10 mouse cellular contexts compared by ENCODE assay signal in the genomic region with DNA sequence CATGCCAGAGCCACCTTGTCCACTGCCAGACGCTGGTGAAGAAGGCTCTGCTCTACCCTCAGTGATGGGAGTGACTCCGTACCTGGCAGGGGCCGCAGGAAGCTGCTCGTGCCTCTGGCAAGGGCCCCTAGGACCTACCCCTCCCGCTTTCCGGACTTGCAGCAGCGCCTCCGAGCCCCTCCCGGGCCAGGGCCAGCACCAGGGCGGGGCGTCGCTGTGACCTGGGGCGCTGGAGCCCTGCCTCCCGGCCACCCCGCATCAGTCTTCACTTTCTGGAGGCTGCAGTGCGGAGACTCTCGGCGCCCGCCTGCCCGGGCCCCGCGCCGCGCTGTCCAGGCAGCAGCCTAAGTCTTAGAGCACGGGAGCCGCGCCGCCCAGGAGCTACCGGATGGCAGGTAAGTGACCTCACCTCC. TPM values are rescaled to one million over a fixed set of nuclear protein-coding genes. Genes with fewer than 3 reads are reported as not detected.
DNase-seq lines count a peak whose midpoint lies in the region; ATAC-seq lines count a peak whose summit lies in the region.
"Had no signal": no experiment of that assay in that cellular context is flagged by ENCODE, and none has a peak within 500 bp of the region (broad histone marks: within the 10 kb centered on the region; RNA-seq: fewer than 3 reads in every experiment).

No protein-coding gene starts in this region.

- no peak for DNase-seq in heart, postnatal 14 days
- DNase-seq in midbrain, embryonic 14.5 days: peak; percentile 31
- no peak for DNase-seq in ovary, adult 18-20 months (ENCODE audit: low spot score)
- DNase-seq in urinary bladder, postnatal 25 days (ENCODE audit: low spot score): no peak
- no peak for DNase-seq in left cerebral cortex, postnatal 25 days (ENCODE audit: low spot score in 2 of 2)

- H3K9ac ChIP-seq in heart, embryonic 15.5 days: peak overlapping the region; percentile 25; the same call in 1 of the 2 replicates
- H3K9ac ChIP-seq in hindbrain, embryonic 16.5 days (ENCODE audit: low read depth, low read length): peak overlapping the region; percentile 44; the same call in 1 of the 2 replicates
- no peak overlapping the region; the same call in 1 of the 2 replicates for H3K9ac ChIP-seq in midbrain, embryonic 14.5 days (replicated peaks; ENCODE audit: low read length)

- H3K36me3 ChIP-seq in heart, embryonic 15.5 days: no peaks in the 10 kb centered on the region
- no peaks in the 10 kb centered on the region for H3K36me3 ChIP-seq in hindbrain, embryonic 16.5 days (ENCODE audit: control insufficient read depth, insufficient read depth, low read length)
- no peaks in the 10 kb centered on the region for H3K36me3 ChIP-seq in midbrain, embryonic 14.5 days (ENCODE audit: control insufficient read depth, insufficient read depth, low read length)

- peak overlapping the region; percentile 65 for H3K4me2 ChIP-seq in heart, embryonic 15.5 days
- peak overlapping the region; percentile 54 for H3K4me2 ChIP-seq in hindbrain, embryonic 16.5 days (ENCODE audit: low read length)
- H3K4me2 ChIP-seq in midbrain, embryonic 14.5 days (ENCODE audit: low read length): peak overlapping the region; percentile 42

- intact Hi-C loops in heart, postnatal 14 days (cut with DNase I): no loop called here
- intact Hi-C loops in left cerebral cortex, postnatal 25 days (cut with DNase I): no loop called here

- H3K27me3 ChIP-seq in heart, embryonic 15.5 days: peaks cover 39% of the 10 kb centered on the region
- peaks cover 12% of the 10 kb centered on the region for H3K27me3 ChIP-seq in hindbrain, embryonic 16.5 days (replicated peaks; ENCODE audit: control insufficient read depth, insufficient read depth, low read length)
- H3K27me3 ChIP-seq in midbrain, embryonic 14.5 days (ENCODE audit: control insufficient read depth, insufficient read depth, low read length): peaks cover 11% of the 10 kb centered on the region; the same call in 1 of the 2 replicates
- H3K27me3 ChIP-seq: CH12.LX had no signal

- WGBS in heart, embryonic 15.5 days: 4% methylated on average over 29 of the region's 29 CpGs
- WGBS in hindbrain, embryonic 16.5 days: 4% methylated on average over 26 of the region's 29 CpGs
- 9% methylated on average over 26 of the region's 29 CpGs for WGBS in midbrain, embryonic 14.5 days

- no peaks in the 10 kb centered on the region for H3K9me3 ChIP-seq in heart, embryonic 15.5 days (replicated peaks)
- no peaks in the 10 kb centered on the region for H3K9me3 ChIP-seq in hindbrain, embryonic 16.5 days (ENCODE audit: control insufficient read depth, low read length)
- no peaks in the 10 kb centered on the region for H3K9me3 ChIP-seq in midbrain, embryonic 14.5 days (ENCODE audit: control insufficient read depth, low read length)

- peaks cover 10% of the 10 kb centered on the region for H3K4me1 ChIP-seq in heart, embryonic 15.5 days (replicated peaks)
- H3K4me1 ChIP-seq in brown adipose tissue, adult 24 weeks (ENCODE audit: control insufficient read depth, insufficient read depth, insufficient read length, low read length): peaks cover 2% of the 10 kb centered on the region
- H3K4me1 ChIP-seq in hindbrain, embryonic 16.5 days (ENCODE audit: control insufficient read depth, insufficient read depth, low read depth, low read length): peaks cover 6% of the 10 kb centered on the region
- peaks cover 3% of the 10 kb centered on the region; the same call in 1 of the 2 replicates for H3K4me1 ChIP-seq in midbrain, embryonic 14.5 days (ENCODE audit: control insufficient read depth, insufficient read depth, low read length)
- H3K4me1 ChIP-seq: megakaryocyte, embryonic 14.5 days had no signal

- ATAC-seq in heart, embryonic 15.5 days (replicated peaks; ENCODE audit: insufficient number of reproducible peaks, insufficient read depth, low FRiP score, low read depth): no peak
- no peak for ATAC-seq in hindbrain, embryonic 16.5 days
- ATAC-seq in midbrain, embryonic 14.5 days (ENCODE audit: low FRiP score, low TSS enrichment): no peak

- H3K4me3 ChIP-seq in heart, embryonic 15.5 days: peak overlapping the region; percentile 41
- 0 out of 2 replicates have a peak overlapping the region, but pooled peaks have one; percentile 14 for H3K4me3 ChIP-seq in brown adipose tissue, adult 24 weeks (ENCODE audit: insufficient read depth, low read depth, low read length)
- peak overlapping the region; percentile 29 for H3K4me3 ChIP-seq in hindbrain, embryonic 16.5 days (ENCODE audit: low read length)
- 0 out of 2 replicates have a peak overlapping the region, but pooled peaks have one; percentile 15 for H3K4me3 ChIP-seq in midbrain, embryonic 14.5 days (replicated peaks; ENCODE audit: low read depth, low read length)
- H3K4me3 ChIP-seq: megakaryocyte, embryonic 14.5 days had no signal

- H3K27ac ChIP-seq in heart, embryonic 15.5 days: no peak overlapping the region
- no peak overlapping the region for H3K27ac ChIP-seq in brown adipose tissue, adult 24 weeks (replicated peaks; ENCODE audit: low read depth, low read length)
- no peak overlapping the region for H3K27ac ChIP-seq in hindbrain, embryonic 16.5 days (ENCODE audit: low read depth, low read length)
- no peak overlapping the region for H3K27ac ChIP-seq in midbrain, embryonic 14.5 days (replicated peaks; ENCODE audit: low read depth, low read length)

RNA-seq across cellular contexts. Expression of a gene that starts 0.4 kb away (rescaled TPM):
- polyA plus RNA-seq in heart, embryonic 15.5 days (2015; fragmentation: Nextera tagmentation; extraction: Ambion mirVana): 0.35 and 0.77 TPM in 2 replicates
- 1 to 10 TPM in 1 of 2 experiments, under 1 TPM in 1; 0.63 to 1.2 TPM for total RNA-seq in heart, postnatal 14 days (2021)
- 0.29 TPM in 1 of 2 replicates, not detected in the other for polyA plus RNA-seq in brown adipose tissue, adult 24 weeks (2012; ENCODE audit: insufficient read depth, insufficient read length, missing spikeins)
- 0.91 and 1.6 TPM in 2 replicates for polyA plus RNA-seq in hindbrain, embryonic 16.5 days (2015; fragmentation: Nextera tagmentation; extraction: Ambion mirVana)
- 0.28 and 0.42 TPM in 2 replicates for polyA plus RNA-seq in midbrain, embryonic 14.5 days (2014; fragmentation: Nextera tagmentation; extraction: Ambion mirVana)
- total RNA-seq in left cerebral cortex, postnatal 25 days (2021): under 1 TPM; 0.71 to 0.96 TPM
- total RNA-seq: CH12.LX had no signal

RNA-seq across cellular contexts. Expression of a gene that starts 18.3 kb away (rescaled TPM):
- 0.10 and 0.11 TPM in 2 replicates for polyA plus RNA-seq in heart, embryonic 15.5 days (2015; fragmentation: Nextera tagmentation; extraction: Ambion mirVana)
- total RNA-seq in heart, postnatal 14 days (2021): under 1 TPM; 0.07 TPM
- 0.12 and 1.2 TPM in 2 replicates for polyA plus RNA-seq in brown adipose tissue, adult 24 weeks (2012; ENCODE audit: insufficient read depth, insufficient read length, missing spikeins)
- polyA plus RNA-seq in hindbrain, embryonic 16.5 days (2015; fragmentation: Nextera tagmentation; extraction: Ambion mirVana): 5.1 and 6.1 TPM in 2 replicates
- 5.7 and 6.8 TPM in 2 replicates for polyA plus RNA-seq in midbrain, embryonic 14.5 days (2014; fragmentation: Nextera tagmentation; extraction: Ambion mirVana)
- total RNA-seq in left cerebral cortex, postnatal 25 days (2021): 1 to 10 TPM; 2.3 to 3.3 TPM
